Mouse (Mus musculus) hindbrain, embryonic 12.5 days (tissue): Measurements from ENCODE around the gene Pcsk4. TPM values are rescaled to one million over a fixed set of nuclear protein-coding genes. Genes with fewer than 3 reads are reported as not detected.

Experiments
- ATAC-seq: fragments of 200-750 bp; cut with Nextera tagmentation; 2 replicates; pipeline ENCODE4 v1.8.0; 2017; ENCODE audit warnings: moderate TSS enrichment; ENCODE audit not compliant: low FRiP score
- H3K27ac ChIP-seq: fragments of 300-500 bp; sonication (generic); 2 replicates; pipeline ENCODE4 v1.5.1; 2016; ENCODE audit warnings: mild to moderate bottlenecking
- H3K27me3 ChIP-seq: fragments of 300-500 bp; sonication (generic); 2 replicates; pipeline ENCODE4 v1.6.1; 2016; ENCODE audit warnings: mild to moderate bottlenecking
- H3K36me3 ChIP-seq: fragments of 300-500 bp; sonication (generic); 2 replicates; pipeline ENCODE4 v1.6.1; 2016; ENCODE audit warnings: mild to moderate bottlenecking
- H3K4me1 ChIP-seq: fragments of 300-500 bp; sonication (generic); 2 replicates; pipeline ENCODE4 v1.6.1; 2016
- H3K4me2 ChIP-seq: fragments of 300-500 bp; sonication (generic); replicated peaks from 2 replicates; pipeline ENCODE4 v1.6.1; 2016; ENCODE audit warnings: mild to moderate bottlenecking
- H3K4me3 ChIP-seq: fragments of 300-500 bp; sonication (generic); 2 replicates; pipeline ENCODE4 v1.5.1; 2016; ENCODE audit warnings: mild to moderate bottlenecking
- H3K9ac ChIP-seq: fragments of 300-500 bp; sonication (generic); 2 replicates; pipeline ENCODE4 v1.6.1; 2016; ENCODE audit warnings: mild to moderate bottlenecking, moderate library complexity
- H3K9me3 ChIP-seq: fragments of 300-500 bp; sonication (generic); replicated peaks from 2 replicates; pipeline ENCODE4 v1.6.1; 2016; ENCODE audit warnings: mild to moderate bottlenecking
- WGBS: fragments of 180-500 bp; shearing (Covaris S2); methylation state at CpG from one replicate; pipeline ENCODE4 v1.1.7; 2016; 5-methylcytosine and 5-hydroxymethylcytosine counted together
- polyA plus RNA-seq: library from polyadenylated mRNA; unstranded; fragments of >200 nt; fragmentation: Nextera tagmentation; extraction: Ambion mirVana; gene quantifications from 2 replicates; pipeline ENCODE4 v1.2.1, GENCODE M21; 2016

The Pcsk4 gene
- polyA plus RNA-seq, result 2.2 and 2.8 TPM in 2 replicates

DNA sequence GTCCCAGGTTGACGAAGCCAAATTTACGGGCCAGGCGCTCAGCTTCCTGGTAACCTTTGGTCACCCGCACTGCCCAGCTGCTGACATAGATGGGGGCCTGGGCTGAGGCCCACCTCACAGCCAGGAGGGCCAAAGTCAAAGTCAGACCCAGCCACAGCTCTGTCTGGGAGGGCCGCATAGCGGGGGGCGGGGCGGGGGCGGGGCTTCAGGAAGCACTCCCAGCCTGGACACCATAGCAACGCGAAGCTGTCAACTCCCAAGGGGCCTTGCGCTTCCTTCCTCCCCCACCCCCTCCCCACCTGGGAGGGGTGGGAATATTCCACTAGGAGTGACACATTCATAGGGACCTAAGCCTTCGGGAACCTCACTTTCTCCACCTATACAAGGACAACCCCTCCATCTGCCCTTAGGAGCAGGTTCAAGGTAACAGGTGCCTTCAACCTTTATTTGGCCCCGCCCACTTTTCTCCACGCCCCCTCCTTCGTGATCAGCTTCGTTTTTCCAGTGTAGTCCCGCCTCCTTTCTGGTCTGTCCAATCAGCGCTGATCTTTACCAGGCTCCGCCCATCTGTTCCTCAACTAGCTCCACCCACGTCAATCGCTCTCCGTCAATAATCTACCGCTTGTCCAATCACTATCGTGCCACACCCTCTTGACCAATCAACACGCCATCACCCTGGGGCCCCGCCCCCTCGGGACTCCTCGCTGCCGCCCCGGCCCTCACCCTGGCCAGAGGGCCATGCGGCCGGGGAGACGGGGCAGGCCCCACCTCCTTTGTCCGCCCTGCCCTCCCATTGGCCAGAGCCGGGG is at the start of gene Pcsk4, which contains the start of gene Reep6:
Pcsk4 (minus strand) TSS at position 226 of the 809 bp plus-strand sequence.
Reep6 (plus strand) TSS at position 681 of the 809 bp plus-strand sequence.
- H3K4me3 ChIP-seq, result peak within 1 kb of the TSS; percentile 46
- peak; percentile 94 for ATAC-seq
- peak within 1 kb of the TSS; percentile 88 for H3K4me2 ChIP-seq
- WGBS, result 6% methylated on average over 31 of the region's 36 CpGs
- H3K9ac ChIP-seq, result peak within 1 kb of the TSS; percentile 59
- 0 out of 2 replicates have a peak within 1 kb of the TSS, but pooled peaks have one; percentile 2 for H3K27ac ChIP-seq
- no peaks in the 10 kb centered on the region for H3K36me3 ChIP-seq
- H3K4me1 ChIP-seq, result peaks cover 15% of the 10 kb centered on the region
- no peaks in the 10 kb centered on the region for H3K9me3 ChIP-seq
- H3K27me3 ChIP-seq, result peaks cover 39% of the 10 kb centered on the region

DNA sequence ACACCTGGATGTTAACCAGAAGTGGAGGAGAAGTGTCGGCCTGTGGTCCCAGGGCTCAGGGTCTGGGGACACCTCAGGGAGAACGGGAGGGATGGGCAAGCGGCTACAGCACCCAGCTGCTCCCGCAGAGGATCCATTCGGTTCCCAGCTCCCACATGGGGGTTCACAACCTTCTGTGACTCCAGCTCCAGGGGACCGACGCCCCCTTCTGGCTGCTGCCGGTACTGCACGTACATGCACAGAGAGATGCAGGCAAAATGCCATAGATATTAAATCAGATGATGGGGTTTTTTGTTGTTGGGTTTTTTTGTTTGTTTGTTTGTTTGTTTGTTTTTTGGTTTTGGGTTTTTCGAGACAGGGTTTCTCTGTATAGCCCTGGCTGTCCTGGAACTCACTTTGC is 48.4 kb upstream of the Pcsk4 start:
- Histone ChIP-seq H3K27me3 (no peaks in the 10 kb centered on the region; the same call in 1 of the 2 replicates), H3K36me3 (peaks cover 33% of the 10 kb centered on the region), H3K4me1 (peaks cover 14% of the 10 kb centered on the region), H3K4me2 (no peak overlapping the region), H3K9me3 (no peaks in the 10 kb centered on the region), H3K27ac (no peak overlapping the region), H3K9ac (no peak overlapping the region), H3K4me3 (no peak overlapping the region)
- WGBS, result 48% methylated on average over 10 of the region's 10 CpGs
- ATAC-seq, result no peak

DNA sequence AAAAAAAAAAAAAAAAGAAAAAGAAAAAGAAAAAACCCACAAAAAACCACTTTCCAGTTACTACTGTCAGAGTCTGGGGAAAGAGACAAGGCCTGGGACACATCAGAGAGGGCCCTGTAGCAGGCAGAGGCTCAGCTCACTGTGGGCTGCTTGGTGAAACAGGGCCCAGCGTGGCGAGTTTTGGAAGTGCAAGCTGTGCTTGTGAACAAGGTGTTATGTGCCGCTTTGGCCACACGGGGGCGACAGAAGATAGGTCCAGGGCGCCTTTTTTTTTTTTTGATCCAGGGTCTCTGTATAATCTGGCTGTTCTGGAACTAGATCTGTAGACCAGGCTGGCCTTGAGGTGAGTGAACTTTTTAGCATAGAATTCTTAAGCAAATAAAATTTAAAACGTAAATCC is 46.9 kb upstream of the Pcsk4 start:
- Histone ChIP-seq H3K36me3 (peaks cover 17% of the 10 kb centered on the region), H3K4me1 (peaks cover 11% of the 10 kb centered on the region), H3K9me3 (no peaks in the 10 kb centered on the region), H3K9ac (no peak overlapping the region), H3K4me2 (no peak overlapping the region), H3K27ac (no peak overlapping the region), H3K4me3 (no peak overlapping the region), H3K27me3 (no peaks in the 10 kb centered on the region; the same call in 1 of the 2 replicates)
- 2% methylated on average over 7 of the region's 7 CpGs for WGBS
- ATAC-seq, result no peak

DNA sequence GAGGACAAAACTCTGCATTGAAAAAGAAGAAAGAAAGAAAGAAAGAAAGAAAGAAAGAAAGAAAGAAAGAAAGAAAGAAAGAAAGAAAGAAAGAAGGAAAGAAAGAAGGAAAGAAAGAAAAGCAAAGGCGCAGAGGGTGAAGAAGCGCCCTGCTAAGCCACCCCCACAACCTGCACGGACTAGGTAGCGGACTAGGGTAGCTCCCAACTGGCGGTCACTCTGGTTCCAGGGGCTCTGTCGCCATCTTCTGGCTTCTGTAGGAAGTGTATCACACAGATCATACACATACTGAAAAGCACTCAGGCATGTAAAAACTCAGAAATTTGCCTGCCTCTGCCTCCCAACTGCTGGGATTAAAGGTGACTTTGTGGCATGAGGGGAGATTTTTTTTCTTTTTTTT is 44.8 kb upstream of the Pcsk4 start:
- no peak overlapping the region for H3K4me3 ChIP-seq
- no peaks in the 10 kb centered on the region for H3K9me3 ChIP-seq
- peaks cover 8% of the 10 kb centered on the region for H3K4me1 ChIP-seq
- WGBS, result 14% methylated on average over 6 of the region's 6 CpGs
- ATAC-seq, result no peak
- no peak overlapping the region for H3K27ac ChIP-seq
- H3K4me2 ChIP-seq, result no peak overlapping the region
- H3K36me3 ChIP-seq, result no peaks in the 10 kb centered on the region
- H3K9ac ChIP-seq, result no peak overlapping the region
- H3K27me3 ChIP-seq, result no peaks in the 10 kb centered on the region; the same call in 1 of the 2 replicates

DNA sequence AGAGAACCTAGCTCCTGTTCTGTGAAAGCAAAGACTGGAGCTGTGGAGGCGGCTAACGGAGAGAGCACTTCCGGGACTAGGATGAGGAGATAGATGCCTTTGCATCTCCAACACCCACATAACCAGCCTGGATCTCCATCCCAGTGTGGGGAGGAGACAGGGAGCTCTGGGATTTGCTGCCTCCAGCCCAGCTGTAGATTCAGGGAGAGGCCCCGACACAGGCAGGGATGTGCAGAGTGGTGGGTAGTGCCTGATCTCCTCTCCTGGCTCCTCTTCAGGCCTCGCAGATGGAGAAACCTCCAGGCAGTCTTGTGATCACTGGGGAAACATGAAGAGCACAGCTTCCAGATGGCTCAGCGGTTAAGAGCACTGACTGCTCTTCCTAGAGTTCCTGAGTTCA is 43.4 kb upstream of the Pcsk4 start:
- H3K27ac ChIP-seq, result no peak overlapping the region
- H3K36me3 ChIP-seq, result no peaks in the 10 kb centered on the region
- 91% methylated on average over 6 of the region's 6 CpGs for WGBS
- H3K4me1 ChIP-seq, result peaks cover 8% of the 10 kb centered on the region
- no peaks in the 10 kb centered on the region; the same call in 1 of the 2 replicates for H3K9me3 ChIP-seq
- ATAC-seq, result no peak
- H3K27me3 ChIP-seq, result peaks cover 5% of the 10 kb centered on the region; the same call in 1 of the 2 replicates
- H3K4me3 ChIP-seq, result no peak overlapping the region
- no peak overlapping the region for H3K9ac ChIP-seq
- no peak overlapping the region for H3K4me2 ChIP-seq

DNA sequence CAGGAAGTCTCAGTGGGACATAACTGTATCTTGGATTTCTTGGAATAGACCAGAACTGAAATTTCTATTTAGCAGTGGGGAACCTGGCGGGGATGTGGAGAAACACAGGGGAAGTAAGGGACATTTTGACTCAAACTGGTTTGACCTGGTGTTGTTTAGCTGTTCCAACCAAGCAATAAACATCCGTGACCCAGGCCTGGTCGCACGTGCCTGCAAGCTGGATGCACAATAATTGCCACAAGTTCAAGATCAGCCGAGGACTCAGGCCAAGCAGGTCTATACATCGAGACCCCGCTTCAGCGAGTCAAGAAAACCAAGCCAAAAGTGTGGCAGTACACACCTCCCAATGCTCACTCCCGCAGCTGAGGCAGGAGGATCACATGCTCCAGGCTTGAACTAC is 42.7 kb upstream of the Pcsk4 start:
- Histone ChIP-seq H3K9me3 (no peaks in the 10 kb centered on the region; the same call in 1 of the 2 replicates), H3K36me3 (no peaks in the 10 kb centered on the region), H3K27me3 (peaks cover 9% of the 10 kb centered on the region), H3K4me1 (peaks cover 8% of the 10 kb centered on the region), H3K4me3 (peak overlapping the region; percentile 16; the same call in 1 of the 2 replicates), H3K9ac (0 out of 2 replicates have a peak overlapping the region, but pooled peaks have one; percentile 13), H3K4me2 (peak overlapping the region; percentile 32), H3K27ac (no peak overlapping the region)
- no peak for ATAC-seq
- 51% methylated on average over 9 of the region's 9 CpGs for whole genome bisulfite sequencing

DNA sequence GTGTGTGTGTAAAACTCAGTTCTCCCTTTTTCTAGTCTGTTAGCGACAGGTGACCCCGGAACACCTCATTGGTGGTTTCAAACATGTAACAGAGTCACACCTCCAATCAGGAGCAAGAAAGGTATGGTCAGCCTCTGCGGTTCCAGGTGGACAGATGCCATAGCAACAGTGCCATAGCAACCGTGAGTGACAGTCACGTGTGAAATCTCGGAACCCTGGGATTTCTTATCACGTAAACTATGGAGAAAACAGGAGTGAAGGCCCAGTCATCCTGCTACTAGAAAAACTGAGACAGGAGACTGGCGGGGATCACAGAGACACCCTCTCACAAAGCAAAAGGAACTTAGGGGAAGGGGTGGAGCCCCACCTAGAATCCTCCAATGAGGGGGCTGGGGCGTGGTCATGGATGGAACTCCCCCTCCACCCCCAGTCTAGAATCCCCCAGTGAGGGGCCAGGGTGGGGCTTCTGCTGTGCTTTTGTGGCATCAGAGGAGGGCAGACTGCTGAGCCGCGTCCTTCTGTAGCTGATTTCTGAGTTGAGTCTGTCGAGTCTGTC is 42.2 kb upstream of the Pcsk4 start:
- Histone ChIP-seq H3K9ac (0 out of 2 replicates have a peak overlapping the region, but pooled peaks have one; percentile 13), H3K27ac (no peak overlapping the region), H3K4me3 (peak overlapping the region; percentile 16), H3K9me3 (no peaks in the 10 kb centered on the region; the same call in 1 of the 2 replicates), H3K4me2 (peak overlapping the region; percentile 32), H3K36me3 (no peaks in the 10 kb centered on the region), H3K4me1 (peaks cover 8% of the 10 kb centered on the region), H3K27me3 (peaks cover 11% of the 10 kb centered on the region)
- 4% methylated on average over 12 of the region's 12 CpGs for WGBS
- peak; percentile 76 for ATAC-seq

DNA sequence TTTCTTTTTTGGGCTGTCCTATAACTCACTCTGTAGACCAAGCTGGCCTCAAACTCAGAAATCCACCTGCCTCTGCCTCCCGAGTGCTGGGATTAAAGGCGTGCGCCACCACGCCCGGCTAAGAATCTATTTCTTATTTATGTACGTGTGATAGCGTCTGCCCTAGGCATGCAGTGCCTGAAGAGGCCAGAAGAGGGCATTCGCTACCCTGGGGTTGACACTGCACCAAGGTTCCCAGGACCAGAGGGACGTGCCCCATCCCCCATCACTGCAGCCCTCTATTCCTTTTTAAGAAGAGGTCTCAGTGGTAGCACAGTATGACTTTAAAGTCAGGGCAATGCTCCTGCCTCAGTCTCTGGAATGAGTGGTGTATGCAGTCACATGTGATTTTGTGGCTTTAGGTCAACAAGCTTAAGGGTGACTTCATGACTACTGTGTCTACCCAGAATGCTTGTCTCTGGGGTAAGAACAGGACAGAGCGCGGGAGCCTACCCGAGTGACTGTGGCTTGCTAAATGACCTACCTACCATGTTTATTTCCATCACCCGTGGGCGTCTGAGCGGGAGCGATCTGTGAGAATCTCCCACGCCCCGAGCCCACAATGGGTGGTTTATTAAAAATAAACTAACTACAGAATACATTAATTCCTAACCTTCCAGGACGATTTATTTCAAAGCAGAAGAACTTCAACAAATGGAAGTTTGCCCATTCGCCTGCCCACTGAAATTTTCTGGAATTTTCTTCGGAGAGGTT is 40.9 kb upstream of the Pcsk4 start:
- no peak overlapping the region for H3K27ac ChIP-seq
- H3K27me3 ChIP-seq, result peaks cover 11% of the 10 kb centered on the region
- no peak overlapping the region for H3K4me3 ChIP-seq
- no peaks in the 10 kb centered on the region; the same call in 1 of the 2 replicates for H3K9me3 ChIP-seq
- no peak overlapping the region for H3K4me2 ChIP-seq
- 83% methylated on average over 21 of the region's 21 CpGs for WGBS
- H3K9ac ChIP-seq, result no peak overlapping the region
- peaks cover 8% of the 10 kb centered on the region for H3K4me1 ChIP-seq
- ATAC-seq, result no peak
- no peaks in the 10 kb centered on the region for H3K36me3 ChIP-seq

DNA sequence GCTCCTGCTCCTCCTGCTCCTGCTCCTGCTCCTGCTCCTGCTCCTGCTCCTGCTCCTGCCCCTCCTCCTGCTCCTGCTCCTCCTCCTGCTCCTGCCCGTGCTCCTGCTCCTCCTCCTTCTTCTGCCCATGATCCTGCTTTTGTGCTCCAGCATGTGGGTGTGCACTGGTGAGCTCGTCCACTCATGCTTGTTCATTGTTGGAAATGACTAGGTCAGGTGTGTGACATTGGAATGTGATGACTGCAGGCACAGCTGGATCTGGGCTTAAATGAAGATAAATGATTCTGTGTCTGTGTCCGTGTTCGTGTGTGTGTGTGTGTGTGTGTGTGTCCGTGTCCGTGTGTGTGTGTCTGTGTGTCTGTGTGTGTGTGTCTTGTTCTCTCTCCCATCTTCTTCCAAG is 39.1 kb upstream of the Pcsk4 start:
- Histone ChIP-seq H3K27me3 (peaks cover 28% of the 10 kb centered on the region), H3K9me3 (no peaks in the 10 kb centered on the region; the same call in 1 of the 2 replicates), H3K4me2 (no peak overlapping the region), H3K27ac (no peak overlapping the region), H3K4me1 (peaks cover 15% of the 10 kb centered on the region), H3K36me3 (no peaks in the 10 kb centered on the region), H3K9ac (no peak overlapping the region), H3K4me3 (no peak overlapping the region)
- no peak for ATAC-seq
- 89% methylated on average over 6 of the region's 6 CpGs for WGBS

DNA sequence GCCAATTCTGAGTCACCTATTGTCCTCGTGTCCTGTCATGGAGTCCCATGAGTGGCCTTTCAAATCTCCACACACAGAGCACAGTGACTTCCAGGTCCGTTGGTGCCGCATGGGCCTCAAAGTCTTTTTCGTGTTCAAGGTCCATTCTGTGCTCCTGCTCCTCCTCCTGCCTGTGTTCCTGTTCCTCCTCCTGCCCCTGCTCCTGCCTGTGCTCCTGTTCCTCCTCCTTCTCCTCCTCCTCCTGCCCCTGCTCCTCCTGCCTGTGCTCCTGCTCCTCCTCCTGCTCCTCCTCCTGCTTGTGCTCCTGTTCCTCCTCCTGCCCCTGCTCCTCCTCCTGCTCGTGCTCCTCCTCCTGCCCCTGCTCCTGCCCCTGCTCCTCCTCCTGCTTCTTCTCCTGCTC is 38.7 kb upstream of the Pcsk4 start:
- Histone ChIP-seq H3K4me1 (peaks cover 15% of the 10 kb centered on the region), H3K9me3 (no peaks in the 10 kb centered on the region; the same call in 1 of the 2 replicates), H3K27me3 (peaks cover 32% of the 10 kb centered on the region), H3K4me2 (no peak overlapping the region), H3K36me3 (no peaks in the 10 kb centered on the region), H3K27ac (no peak overlapping the region), H3K4me3 (no peak overlapping the region), H3K9ac (no peak overlapping the region)
- WGBS, result 62% methylated on average over 5 of the region's 5 CpGs
- ATAC-seq, result no peak

DNA sequence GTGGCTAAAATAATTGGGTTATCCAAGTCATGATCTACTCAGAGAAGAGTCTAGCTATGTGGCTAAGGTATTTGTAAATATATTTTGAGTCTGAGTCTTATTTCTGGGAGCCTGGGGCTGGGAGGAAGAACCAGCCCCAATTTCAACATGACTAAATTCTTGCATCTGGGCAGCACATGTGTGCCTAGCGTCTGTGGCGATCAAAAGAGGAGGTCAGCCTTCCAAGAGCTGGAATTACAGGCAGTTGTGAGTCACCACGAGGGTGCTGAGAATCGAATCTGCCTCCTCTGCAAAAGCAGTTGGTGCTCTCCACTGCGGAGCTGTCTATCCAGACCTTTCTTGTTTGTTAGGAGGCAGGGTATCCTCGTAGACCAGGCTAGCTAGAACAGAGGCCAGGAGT is 36.4 kb upstream of the Pcsk4 start:
- 63% methylated on average over 6 of the region's 6 CpGs for WGBS
- H3K27ac ChIP-seq, result no peak overlapping the region
- no peaks in the 10 kb centered on the region; the same call in 1 of the 2 replicates for H3K9me3 ChIP-seq
- peaks cover 45% of the 10 kb centered on the region for H3K27me3 ChIP-seq
- ATAC-seq, result no peak
- no peak overlapping the region for H3K9ac ChIP-seq
- no peak overlapping the region for H3K4me3 ChIP-seq
- H3K4me2 ChIP-seq, result no peak overlapping the region
- no peaks in the 10 kb centered on the region for H3K36me3 ChIP-seq
- peaks cover 7% of the 10 kb centered on the region for H3K4me1 ChIP-seq

DNA sequence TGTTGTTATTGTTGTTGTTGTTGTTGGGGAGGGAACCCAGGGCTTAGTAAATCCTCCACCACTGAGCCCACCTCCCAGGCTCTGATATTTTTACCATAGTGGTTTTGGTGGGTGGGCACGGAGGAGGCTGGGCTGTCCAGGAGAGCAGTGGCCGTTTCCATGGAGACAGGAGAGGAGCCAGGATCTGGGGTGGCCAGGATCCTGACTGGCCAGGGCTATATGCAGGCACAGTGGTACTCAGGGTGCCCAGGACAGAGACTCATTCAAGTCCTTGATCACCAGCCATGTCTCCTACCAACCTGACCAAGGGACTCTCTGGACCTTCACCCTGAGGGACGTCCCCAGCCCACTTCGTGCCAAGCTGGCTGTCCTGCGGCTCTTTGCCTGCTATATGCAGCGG is 34.4 kb upstream of the Pcsk4 start:
- Histone ChIP-seq H3K27me3 (peaks cover 65% of the 10 kb centered on the region), H3K9ac (no peak overlapping the region), H3K4me3 (no peak overlapping the region), H3K27ac (no peak overlapping the region), H3K4me2 (no peak overlapping the region), H3K9me3 (no peaks in the 10 kb centered on the region; the same call in 1 of the 2 replicates), H3K4me1 (peaks cover 7% of the 10 kb centered on the region), H3K36me3 (no peaks in the 10 kb centered on the region)
- no peak for ATAC-seq
- WGBS, result 46% methylated on average over 6 of the region's 6 CpGs
